Mouse (Mus musculus): ENCODE measurements around the gene Sap30l. TPM values are rescaled to one million over a fixed set of nuclear protein-coding genes. Genes with fewer than 3 reads are reported as not detected.

Gene Sap30l
- polyA plus RNA-seq, 1 experiment from 2014 or later: 6.6 TPM

Other genes starting within 250 kb of the Sap30l start
- gene Galnt10, start 156.2 kb upstream of the Sap30l start, polyA plus RNA-seq (2015; fragmentation: Nextera tagmentation; extraction: Ambion mirVana): 15.7 and 17.4 TPM in 2 replicates
- gene Hand1, start 31.2 kb downstream of the Sap30l start, polyA plus RNA-seq (2015; fragmentation: Nextera tagmentation; extraction: Ambion mirVana): 1.0 and 1.4 TPM in 2 replicates
- 21.8 and 22.9 TPM in 2 replicates for gene Larp1, start 207.4 kb downstream of the Sap30l start, polyA plus RNA-seq (2015; fragmentation: Nextera tagmentation; extraction: Ambion mirVana)